Mouse (Mus musculus) heart, postnatal 4 days (tissue): ENCODE results near the gene Gm21992. TPM values are rescaled to one million over a fixed set of nuclear protein-coding genes. Genes with fewer than 3 reads are reported as not detected.

Source experiments
- DNase-seq: peaks from one replicate; pipeline ENCODE4 v3.0.0; 2021
- total RNA-seq, 2 experiments: library from RNA; stranded (reverse); gene quantifications; 2 replicates each; pipeline ENCODE4 v1.2.3; 2021

Gene Gm21992
- total RNA-seq, 2 experiments from 2014 or later, result 21.8 to 24.1 TPM

DNA sequence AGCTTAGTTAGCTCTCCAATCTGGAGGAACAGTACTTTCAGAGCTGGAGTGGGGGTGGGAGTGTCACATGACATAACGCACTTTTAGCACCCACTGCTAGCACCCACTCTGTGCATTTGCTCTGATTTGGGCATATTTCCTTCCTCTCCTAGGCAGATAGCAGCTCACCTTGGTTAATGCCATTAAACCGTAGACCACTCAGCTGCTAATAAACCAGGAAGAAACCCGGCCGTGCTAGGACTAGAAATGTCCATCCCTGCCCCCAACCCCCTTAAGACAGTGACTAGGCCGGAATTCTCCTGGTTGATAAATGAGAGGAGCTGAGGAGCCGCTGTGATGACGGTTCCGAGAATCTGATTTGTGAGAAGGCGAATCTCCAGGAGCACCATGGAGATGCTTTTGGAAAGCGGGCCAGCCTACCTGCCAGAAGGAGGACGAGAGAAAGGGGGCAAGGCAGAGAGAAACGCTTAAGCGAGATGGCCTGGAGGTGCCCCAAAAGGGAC, 100.3 kb downstream of the Gm21992 start, which contains the start of gene Sptbn2:
Sptbn2 (plus strand) TSS at position 70 of the 503 bp plus-strand sequence.
- no peak for DNase-seq

DNA sequence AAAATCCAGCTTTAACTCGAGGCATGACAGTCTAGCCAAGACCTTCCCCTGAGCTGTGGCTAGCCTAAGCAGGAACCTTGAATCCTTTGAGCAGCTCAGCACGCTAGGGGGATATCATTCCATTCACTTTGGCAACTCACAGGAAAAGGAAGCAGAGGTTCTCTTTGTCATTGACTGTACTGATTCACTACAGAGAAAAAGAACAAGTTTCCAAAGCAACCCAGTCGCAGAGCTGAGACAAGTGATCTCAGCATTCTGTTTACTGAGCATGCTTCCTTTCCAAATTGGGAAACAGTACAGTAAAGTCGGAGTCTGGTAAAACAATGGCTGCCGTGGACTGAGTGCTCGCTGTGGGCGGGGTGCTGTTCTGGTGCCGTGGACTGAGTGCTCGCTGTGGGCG, 102.6 kb downstream of the Gm21992 start:
- no peak for DNase-seq

DNA sequence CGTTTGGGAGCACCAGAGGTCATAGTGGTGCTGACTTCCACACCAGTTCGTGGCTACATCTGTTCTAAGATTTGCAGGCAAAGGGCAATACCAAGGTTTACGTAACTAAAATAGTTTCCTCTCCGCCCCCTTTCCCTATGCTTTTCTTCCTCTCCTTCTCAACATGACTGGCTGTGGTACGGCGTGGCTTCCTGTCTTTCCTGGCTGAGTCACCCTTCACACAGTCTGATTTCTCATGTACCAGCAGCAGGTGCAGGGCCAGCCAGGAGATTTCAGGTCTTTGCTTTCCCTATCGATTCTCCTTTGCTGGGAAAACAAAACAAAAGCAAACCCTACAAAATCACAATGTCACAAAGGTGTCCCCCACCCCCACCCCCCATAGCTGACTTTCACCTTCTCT, 110.2 kb downstream of the Gm21992 start:
- no peak for DNase-seq

DNA sequence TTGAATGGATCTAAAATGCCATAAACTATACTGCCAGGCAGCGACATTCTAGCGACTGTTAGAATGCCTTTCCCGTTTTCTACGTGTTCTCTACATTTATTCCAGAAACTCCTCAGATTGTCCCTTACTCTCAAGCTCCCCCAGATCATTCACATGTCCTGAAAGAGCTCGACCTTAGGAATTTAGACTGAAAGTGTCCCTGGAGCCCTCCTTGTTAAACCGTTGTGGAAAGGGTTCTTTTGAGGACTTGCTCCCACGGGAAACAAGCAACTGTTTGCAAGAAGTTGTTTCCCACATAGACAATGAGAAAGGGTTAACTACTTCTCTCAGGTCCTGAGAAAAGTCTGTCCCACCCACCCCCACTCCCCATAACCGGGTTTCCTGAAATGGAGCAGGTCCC, 110.8 kb downstream of the Gm21992 start:
- no peak for DNase-seq

DNA sequence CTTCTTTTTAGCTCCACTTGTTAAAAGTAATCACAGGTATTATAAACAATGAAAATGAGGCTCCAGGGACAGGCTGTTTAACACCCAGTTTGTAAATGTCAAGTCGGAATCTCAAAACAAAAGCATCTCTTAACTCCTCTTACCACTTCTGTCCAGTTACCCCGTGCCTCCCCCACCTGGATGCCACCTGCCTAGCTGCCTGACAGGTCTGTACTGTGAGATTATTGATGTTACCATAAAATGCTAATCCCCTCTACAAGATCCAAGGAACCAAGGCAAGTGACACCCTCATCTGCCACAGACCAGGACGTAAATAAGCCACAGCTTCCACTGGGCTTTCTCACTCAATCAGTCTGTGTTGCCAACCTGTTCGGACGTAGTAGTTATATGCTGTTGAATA, 111.6 kb downstream of the Gm21992 start:
- DNase-seq, result no peak

DNA sequence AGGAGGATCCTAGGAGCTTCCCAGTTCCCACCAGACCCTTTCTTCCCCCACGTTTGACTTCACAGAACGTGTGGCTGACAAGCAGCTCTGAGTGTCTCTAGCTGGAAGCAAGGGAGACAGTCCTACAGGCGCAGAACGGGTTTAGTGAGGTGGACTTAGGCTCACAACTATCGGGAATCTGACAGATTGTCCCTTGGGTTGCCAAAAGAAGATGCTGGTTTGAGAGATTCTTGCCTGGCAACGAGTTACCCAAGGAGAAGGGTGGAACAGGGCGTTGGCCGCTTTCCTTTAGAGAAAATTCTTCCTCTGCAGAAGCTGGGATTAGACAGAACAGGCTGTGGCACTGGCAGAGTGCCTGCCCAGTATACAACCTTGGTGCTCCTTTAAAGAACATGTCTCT, 112.6 kb downstream of the Gm21992 start:
- no peak for DNase-seq

DNA sequence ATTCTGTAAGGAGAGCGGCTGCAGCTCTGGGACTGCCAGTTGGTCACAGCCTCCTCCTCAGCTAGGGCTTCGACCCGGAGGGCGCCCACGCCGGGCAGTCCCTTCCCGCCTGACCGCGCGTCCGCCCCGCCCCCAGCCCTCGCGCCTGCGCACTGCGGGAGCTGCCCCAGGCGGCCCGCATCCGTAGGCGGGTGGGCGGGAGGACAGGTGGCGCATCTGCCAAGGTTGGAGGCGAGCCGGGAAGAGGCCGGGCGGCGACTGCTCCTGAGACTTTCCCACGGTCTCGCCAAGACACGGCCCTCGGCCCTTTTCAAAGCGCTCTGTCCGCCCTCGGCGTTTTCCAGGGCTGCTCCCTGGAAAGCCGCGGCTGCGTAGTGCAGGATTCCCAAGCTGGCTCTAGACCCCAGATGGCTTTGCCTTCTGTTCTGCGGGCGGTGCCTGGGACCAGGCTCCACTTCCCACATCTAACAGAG, 113.2 kb downstream of the Gm21992 start, which contains the start of gene Gm960:
Gm960 (minus strand) TSS at position 464 of the 473 bp plus-strand sequence.
- DNase-seq, result peak; percentile 75

DNA sequence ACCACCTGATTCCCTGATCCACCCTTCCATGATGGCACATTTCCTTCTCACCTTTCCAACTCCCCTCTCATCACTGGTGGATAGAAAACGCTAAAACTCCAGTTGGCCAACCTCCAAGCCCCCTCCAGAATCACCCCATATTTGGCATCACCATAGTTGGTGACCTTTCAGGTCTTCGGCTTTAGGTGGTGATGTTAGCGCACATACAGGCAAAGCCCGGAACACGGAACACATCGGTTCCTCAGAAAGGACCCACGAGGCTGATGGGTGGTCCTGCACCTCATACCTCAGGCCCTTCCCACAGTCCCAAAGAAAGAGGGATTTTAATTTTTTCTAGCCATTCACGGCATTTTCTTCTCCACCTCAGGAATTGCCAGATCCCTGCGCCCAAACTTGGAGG, 113.7 kb downstream of the Gm21992 start:
- no peak for DNase-seq

DNA sequence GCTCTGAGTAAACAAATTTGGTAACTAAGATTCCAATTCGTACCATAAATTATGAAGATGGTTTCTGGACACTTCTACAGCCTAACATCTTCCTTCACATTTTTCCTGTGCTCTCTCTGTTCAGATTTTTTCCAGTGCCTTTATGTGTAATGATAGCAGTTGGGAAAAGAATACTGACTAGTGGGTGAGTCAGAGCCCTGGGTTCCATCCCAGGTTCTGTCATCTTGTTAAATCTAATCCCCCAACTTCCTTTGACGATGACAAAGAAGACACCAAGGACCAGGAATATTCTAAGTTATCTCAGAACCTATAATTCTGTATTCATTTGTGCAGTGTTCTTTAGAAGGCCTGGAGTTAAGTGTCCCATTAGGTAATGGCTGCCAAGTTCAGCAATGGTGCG, 114.3 kb downstream of the Gm21992 start:
- DNase-seq, result no peak

DNA sequence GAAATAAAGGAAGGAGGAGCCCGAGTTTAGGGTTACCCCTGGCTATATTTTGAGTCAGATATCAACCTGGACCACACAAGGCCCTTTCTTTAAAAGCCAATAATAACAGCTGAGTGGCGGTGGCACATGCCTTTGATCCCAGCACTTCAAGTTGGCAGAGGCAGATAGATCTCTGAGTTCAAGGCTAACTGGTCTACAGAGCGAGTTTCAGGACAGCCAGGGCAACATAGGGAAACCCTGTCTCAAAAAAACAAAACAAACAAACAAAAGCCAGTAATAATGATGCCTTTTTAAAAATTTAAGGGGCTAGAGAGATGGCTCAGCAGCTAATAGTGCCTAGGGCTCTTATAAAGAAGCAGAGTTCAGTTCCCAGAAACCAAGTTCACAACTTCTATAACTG, 117.1 kb downstream of the Gm21992 start:
- DNase-seq, result no peak

Other genes with a start within 250 kb of the Gm21992 start
- gene Lrfn4, start 195.9 kb downstream of the Gm21992 start, total RNA-seq, result 10 to 100 TPM; 19.1 to 20.5 TPM
- gene Rce1, start 186.0 kb downstream of the Gm21992 start, total RNA-seq, result 10 to 100 TPM; 16.1 to 18.0 TPM
- under 1 TPM; 0.12 to 0.68 TPM for gene Gm960, start 112.9 kb downstream of the Gm21992 start, total RNA-seq
- gene Sptbn2, start 100.4 kb downstream of the Gm21992 start, total RNA-seq, result under 1 TPM; 0.25 to 0.33 TPM
- gene Rbm4b, start 55.1 kb downstream of the Gm21992 start, total RNA-seq, result 1 to 10 TPM; 7.5 to 8.3 TPM
- 10 to 100 TPM; 46.1 to 48.4 TPM for gene Rbm4, start 17.7 kb downstream of the Gm21992 start, total RNA-seq
- gene Rbm14, start within 50 bp of the Gm21992 start, total RNA-seq, result 10 to 100 TPM; 34.0 to 39.3 TPM
- 10 to 100 TPM; 31.4 to 31.7 TPM for gene Ccs, start 27.7 kb upstream of the Gm21992 start, total RNA-seq
- under 1 TPM in 1 of 2 experiments, not detected in 1; 0.11 TPM for gene Ccdc87, start 27.8 kb upstream of the Gm21992 start, total RNA-seq
- gene Ctsf, start 43.5 kb upstream of the Gm21992 start, total RNA-seq, result 10 to 100 TPM; 24.9 to 25.9 TPM
- 1 to 10 TPM in 1 of 2 experiments, under 1 TPM in 1; 0.38 to 2.2 TPM for gene Actn3, start 66.3 kb upstream of the Gm21992 start, total RNA-seq
- 1 to 10 TPM; 4.8 to 5.2 TPM for gene Zdhhc24, start 67.1 kb upstream of the Gm21992 start, total RNA-seq
- gene Bbs1, start 95.0 kb upstream of the Gm21992 start, total RNA-seq, result 1 to 10 TPM; 4.3 to 4.6 TPM
- 10 to 100 TPM; 39.7 to 40.2 TPM for gene Dpp3, start 116.7 kb upstream of the Gm21992 start, total RNA-seq
- 1 to 10 TPM in 1 of 2 experiments, under 1 TPM in 1; 0.71 to 1.2 TPM for gene Peli3, start 131.5 kb upstream of the Gm21992 start, total RNA-seq
- gene Mrpl11, start 150.5 kb upstream of the Gm21992 start, total RNA-seq, result 10 to 100 TPM; 60.9 to 63.8 TPM
- under 1 TPM; 0.57 to 0.68 TPM for gene Npas4, start 178.7 kb upstream of the Gm21992 start, total RNA-seq
- gene Slc29a2, start 212.2 kb upstream of the Gm21992 start, total RNA-seq, result 10 to 100 TPM; 20.0 to 20.8 TPM
- 10 to 100 TPM; 33.0 to 36.8 TPM for gene B4gat1, start 227.2 kb upstream of the Gm21992 start, total RNA-seq
- 1 to 10 TPM; 1.6 to 2.0 TPM for gene AC124502.3, start 227.3 kb upstream of the Gm21992 start, total RNA-seq
- 10 to 100 TPM; 16.7 to 18.2 TPM for gene Brms1, start 229.7 kb upstream of the Gm21992 start, total RNA-seq
- gene Rin1, start 238.9 kb upstream of the Gm21992 start, total RNA-seq, result 1 to 10 TPM; 2.2 to 2.9 TPM